Mouse (Mus musculus) spleen, adult 2 months (tissue): ENCODE results near the gene Wdr59.

ENCODE experiments used
- CTCF ChIP-seq: fragments of 200-500 bp; IDR thresholded peaks from 2 replicates; pipeline ENCODE4 v1.5.1; 2011; ENCODE audit warnings: mild to moderate bottlenecking, inconsistent platforms; ENCODE audit not compliant: insufficient read depth, insufficient read length, insufficient replicate concordance; ENCODE audit errors: extremely low read depth
- POLR2A ChIP-seq: fragments of 200-500 bp; IDR thresholded peaks from 2 replicates; pipeline ENCODE4 v1.6.1; 2011; ENCODE audit warnings: low read depth, low read length, inconsistent platforms

- TF ChIP-seq CTCF (no peak), POLR2A (no peak)
Measured at GRCm38 (mm10) chr8:111445960-111446660, 75.8 kb downstream of the Wdr59 start.
